Mouse (Mus musculus) CH12.LX (cell line): ENCODE measurements around the gene Fcer1g. TPM values are rescaled to one million over a fixed set of nuclear protein-coding genes. Genes with fewer than 3 reads are reported as not detected.

Source experiments
- DNase-seq: peaks from one replicate; pipeline ENCODE4 v3.0.0-alpha.2; 2013; ENCODE audit errors: extremely low read depth
- H3K27ac ChIP-seq: 2 replicates; pipeline ENCODE4 v1.5.1; 2012; ENCODE audit warnings: low read depth, mild to moderate bottlenecking, control low read depth, moderate library complexity; ENCODE audit not compliant: insufficient read depth
- H3K27me3 ChIP-seq: replicated peaks from 2 replicates; pipeline ENCODE3; 2012; ENCODE audit warnings: inconsistent platforms
- H3K36me3 ChIP-seq, 2 experiments: replicated peaks in 1 of 2; 2 replicates each; pipeline versions ENCODE3 to v1.6.1; 2012; ENCODE audit warnings: inconsistent platforms in 1 of 2, low read length in 1 of 2, mild to moderate bottlenecking in 1 of 2, mixed read lengths in 1 of 2, moderate library complexity in 1 of 2; ENCODE audit not compliant: control insufficient read depth in 1 of 2, insufficient read depth in 1 of 2
- H3K4me1 ChIP-seq, 2 experiments: 2 replicates each; pipeline ENCODE4 v1.6.1; 2012; ENCODE audit warnings: inconsistent platforms in 1 of 2, moderate library complexity in 1 of 2; ENCODE audit not compliant: insufficient read depth in 2 of 2, control insufficient read depth in 1 of 2
- H3K4me2 ChIP-seq: 2 replicates; pipeline ENCODE4 v1.6.1; 2012; ENCODE audit warnings: low read depth, mild to moderate bottlenecking, control low read depth; ENCODE audit not compliant: poor library complexity, insufficient read depth, severe bottlenecking
- H3K4me3 ChIP-seq, 3 experiments: fragments of 150-350 bp in 1 of 3; sonication (generic) in 1 of 3; replicated peaks in 1 of 3; 2 replicates each; pipeline versions ENCODE3 to v1.5.1; 2011 to 2012; ENCODE audit warnings: low read depth in 2 of 3, low read length in 2 of 3, mild to moderate bottlenecking in 2 of 3, moderate library complexity in 2 of 3, control low read depth in 1 of 3, improper control_type of control experiment in 1 of 3, inconsistent platforms in 1 of 3, mixed read lengths in 1 of 3; ENCODE audit not compliant: poor library complexity in 1 of 3
- H3K79me2 ChIP-seq: replicated peaks from 2 replicates; pipeline ENCODE4 v1.6.1; 2012; ENCODE audit warnings: mild to moderate bottlenecking, moderate library complexity; ENCODE audit not compliant: control insufficient read depth, poor library complexity, insufficient read depth, severe bottlenecking; ENCODE audit errors: extremely low read depth
- H3K9ac ChIP-seq: 2 replicates; pipeline ENCODE4 v1.6.1; 2012; ENCODE audit warnings: low read depth, mild to moderate bottlenecking, control low read depth, moderate library complexity; ENCODE audit not compliant: insufficient read depth
- H3K9me3 ChIP-seq: replicated peaks from 2 replicates; pipeline ENCODE3; 2012; ENCODE audit warnings: low read length, inconsistent platforms, mixed read lengths
- CHD1 ChIP-seq: IDR thresholded peaks from 2 replicates; pipeline ENCODE4 v1.6.1; 2012; ENCODE audit warnings: low read depth, low read length, improper control_type of control experiment, inconsistent platforms
- CTCF ChIP-seq, 2 experiments: IDR thresholded peaks in 1 of 2; conservative IDR thresholded peaks in 1 of 2; 2 replicates each; pipeline ENCODE4 v1.5.1; 2011 to 2012; ENCODE audit warnings: low read depth in 2 of 2, low read length in 2 of 2, improper control_type of control experiment in 1 of 2, inconsistent platforms in 1 of 2, mild to moderate bottlenecking in 1 of 2, moderate library complexity in 1 of 2
- E2F4 ChIP-seq: IDR thresholded peaks from 2 replicates; pipeline ENCODE4 v1.6.1; 2011; ENCODE audit warnings: low read depth, low read length, improper control_type of control experiment; ENCODE audit not compliant: insufficient replicate concordance
- EP300 ChIP-seq: IDR thresholded peaks from 2 replicates; pipeline ENCODE4 v1.6.1; 2011; ENCODE audit warnings: low read length, improper control_type of control experiment
- ETS1 ChIP-seq: conservative IDR thresholded peaks from 2 replicates; pipeline ENCODE4 v1.6.1; 2012; ENCODE audit warnings: low read depth, mild to moderate bottlenecking, inconsistent platforms, low read length, improper control_type of control experiment, moderate library complexity
- JUN ChIP-seq: IDR thresholded peaks from 2 replicates; pipeline ENCODE4 v1.6.1; 2011; ENCODE audit warnings: low read depth, mild to moderate bottlenecking, low read length, improper control_type of control experiment, moderate library complexity; ENCODE audit not compliant: insufficient read depth
- MEF2A ChIP-seq: IDR thresholded peaks from 2 replicates; pipeline ENCODE4 v1.6.1; 2014; ENCODE audit warnings: low read depth, mild to moderate bottlenecking, inconsistent platforms, low read length, improper control_type of control experiment, borderline replicate concordance
- MYC ChIP-seq: IDR thresholded peaks from 2 replicates; pipeline ENCODE4 v1.6.1; 2011; ENCODE audit warnings: low read depth, mild to moderate bottlenecking, improper control_type of control experiment, low read length
- NELFE ChIP-seq: IDR thresholded peaks from 2 replicates; pipeline ENCODE4 v1.6.1; 2011; ENCODE audit warnings: low read depth, low read length, improper control_type of control experiment
- POLR2A ChIP-seq: IDR thresholded peaks from 2 replicates; pipeline ENCODE4 v1.6.1; 2011; ENCODE audit warnings: low read depth, mild to moderate bottlenecking, improper control_type of control experiment, low read length
- POLR2AphosphoS2 ChIP-seq: IDR thresholded peaks from 2 replicates; pipeline ENCODE4 v1.6.1; 2011; ENCODE audit warnings: low read depth, low read length, improper control_type of control experiment
- RAD21 ChIP-seq: IDR thresholded peaks from 2 replicates; pipeline ENCODE4 v1.6.1; 2011; ENCODE audit warnings: low read depth, mild to moderate bottlenecking, low read length, improper control_type of control experiment, moderate library complexity
- RCOR1 ChIP-seq: conservative IDR thresholded peaks from 2 replicates; pipeline ENCODE4 v1.6.1; 2012; ENCODE audit warnings: low read depth, mild to moderate bottlenecking, inconsistent platforms, low read length, improper control_type of control experiment
- SMC3 ChIP-seq: IDR thresholded peaks from 2 replicates; pipeline ENCODE4 v1.6.1; 2011; ENCODE audit warnings: low read depth, low read length, improper control_type of control experiment
- TBP ChIP-seq: conservative IDR thresholded peaks from 2 replicates; pipeline ENCODE4 v1.6.1; 2011; ENCODE audit warnings: low read depth, low read length, improper control_type of control experiment
- TCF12 ChIP-seq: IDR thresholded peaks from 2 replicates; pipeline ENCODE4 v1.6.1; 2014; ENCODE audit warnings: low read depth, mild to moderate bottlenecking, inconsistent platforms, low read length, improper control_type of control experiment
- UBTF ChIP-seq: IDR thresholded peaks from 2 replicates; pipeline ENCODE4 v1.6.1; 2012; ENCODE audit warnings: low read depth, mild to moderate bottlenecking, inconsistent platforms, low read length, improper control_type of control experiment, moderate library complexity
- USF1 ChIP-seq: IDR thresholded peaks from 2 replicates; pipeline ENCODE4 v1.6.1; 2014; ENCODE audit warnings: low read depth, mild to moderate bottlenecking, inconsistent platforms, low read length, improper control_type of control experiment
- USF2 ChIP-seq: conservative IDR thresholded peaks from 2 replicates; pipeline ENCODE4 v1.6.1; 2011; ENCODE audit warnings: low read depth, low read length, improper control_type of control experiment
- ZC3H11A ChIP-seq: IDR thresholded peaks from 2 replicates; pipeline ENCODE4 v1.6.1; 2012; ENCODE audit warnings: low read depth, mild to moderate bottlenecking, inconsistent platforms, low read length, improper control_type of control experiment
- ZKSCAN1 ChIP-seq: IDR thresholded peaks from 2 replicates; pipeline ENCODE4 v1.6.1; 2012; ENCODE audit warnings: low read depth, inconsistent platforms, low read length, improper control_type of control experiment, borderline replicate concordance
- ZMIZ1 ChIP-seq: IDR thresholded peaks from 2 replicates; pipeline ENCODE4 v1.6.1; 2012; ENCODE audit warnings: low read depth, mild to moderate bottlenecking, inconsistent platforms, low read length, improper control_type of control experiment
- dilution Hi-C: fragments of 300-500 bp; cut with MboI; formaldehyde crosslinking; loops from 2 replicates; pipeline ENCODE4 v1.14.3; 2020; ENCODE audit warnings: low sequenced_read_pairs; ENCODE audit not compliant: extremely low pct_unique_long_range_greater_than_20kb, extremely low pct_ligation_motif_present
- in situ Hi-C: fragments of 300-500 bp; cut with MboI; formaldehyde crosslinking; loops from 3 replicates; pipeline ENCODE4 v1.14.3; 2019; ENCODE audit warnings: low sequenced_read_pairs, low pct_ligation_motif_present, low pct_unique_long_range_greater_than_20kb, mixed read lengths
- polyA plus RNA-seq: library from polyadenylated mRNA; unstranded; fragments of >175 nt; gene quantifications from 2 replicates; pipeline ENCODE4 v1.2.1, GENCODE M21; 2012; ENCODE audit warnings: low read depth; ENCODE audit not compliant: insufficient read length
- total RNA-seq, 2 experiments: library from RNA; depleted of rRNA; stranded (reverse); fragments of 300-350 nt in 1 of 2; fragments of >200 nt in 1 of 2; gene quantifications; 2 replicates each; pipeline ENCODE4 v1.2.3; 2012 to 2014

The Fcer1g gene
- total and polyA plus RNA-seq, 3 experiments = 10.1 to 51.2 (median 31.3) TPM

- no peak overlapping the region for H3K4me3 ChIP-seq
- no peak for DNase-seq
- in situ Hi-C loops = no loop called here
- no peaks in the 10 kb centered on the region for H3K9me3 ChIP-seq
- H3K4me1 ChIP-seq = 0 out of 4 replicates have a peak, but pooled peaks cover 0 to 5% of the 10 kb centered on the region in 2 experiments
- no peaks in the 10 kb centered on the region for H3K79me2 ChIP-seq
- no peaks in the 10 kb centered on the region for H3K36me3 ChIP-seq
- no peak overlapping the region for H3K9ac ChIP-seq
- peaks cover 43% of the 10 kb centered on the region for H3K27me3 ChIP-seq
- H3K4me2 ChIP-seq = no peak overlapping the region
- dilution Hi-C loops = no loop called here
- no peak for TF ChIP-seq TBP
- TF ChIP-seq CTCF (conservative IDR thresholded peaks at IDR 0.05 in 1 of 2, IDR thresholded peaks at IDR 0.05 in 1 of 2; ENCODE audit: low read depth in 2 of 2, low read length in 2 of 2) = no peak
- TF ChIP-seq TCF12 = no peak
- no peak for TF ChIP-seq NELFE
- no peak for TF ChIP-seq POLR2A
- no peak for TF ChIP-seq JUN
- TF ChIP-seq ZKSCAN1 = no peak
- no peak for TF ChIP-seq UBTF
- TF ChIP-seq ETS1 = no peak
- no peak for TF ChIP-seq RAD21
- no peak for TF ChIP-seq USF2
- TF ChIP-seq ZC3H11A = no peak
- no peak for TF ChIP-seq ZMIZ1
- no peak for TF ChIP-seq SMC3
- no peak for TF ChIP-seq MYC
- TF ChIP-seq EP300 = no peak
- no peak for TF ChIP-seq POLR2AphosphoS2
- TF ChIP-seq CHD1 = no peak
- no peak overlapping the region for H3K27ac ChIP-seq
These were observed 26.2 kb upstream of the Fcer1g start for GRCm38 (mm10) chr1:171260316-171260715.

- Histone ChIP-seq H3K27ac (no peak overlapping the region), H3K36me3 (no peaks in the 10 kb centered on the region), H3K9me3 (peaks cover 3% of the 10 kb centered on the region), H3K4me1 (0 out of 4 replicates have a peak, but pooled peaks cover 0 to 5% of the 10 kb centered on the region in 2 experiments), H3K79me2 (no peaks in the 10 kb centered on the region), H3K9ac (no peak overlapping the region), H3K4me3 (no peak overlapping the region), H3K27me3 (peaks cover 49% of the 10 kb centered on the region), H3K4me2 (no peak overlapping the region)
- in situ Hi-C loops (no loop called here), dilution Hi-C loops (no loop called here)
- no peak for DNase-seq
- no peak for TF ChIP-seq CHD1
- TF ChIP-seq ZC3H11A = no peak
- no peak for TF ChIP-seq UBTF
- TF ChIP-seq POLR2A = no peak
- no peak for TF ChIP-seq USF2
- TF ChIP-seq RCOR1 = no peak
- no peak for TF ChIP-seq USF1
- no peak for TF ChIP-seq MEF2A
- TF ChIP-seq E2F4 = no peak
These were observed 24.8 kb upstream of the Fcer1g start for GRCm38 (mm10) chr1:171258921-171259320.
